Mouse (Mus musculus) olfactory bulb, adult 2 months (tissue): ENCODE results near the gene Susd5. TPM values are rescaled to one million over a fixed set of nuclear protein-coding genes. Genes with fewer than 3 reads are reported as not detected.
"Not testable (repeated sequence)": the region's sequence is repeated elsewhere in the genome, so short reads cannot be mapped to it uniquely, and the experiment has no call there.

ENCODE experiments used
- H3K27ac ChIP-seq: fragments of 200-500 bp; 2 replicates; pipeline ENCODE4 v1.5.1; 2012; ENCODE audit warnings: low read depth, low read length; ENCODE audit not compliant: insufficient read depth
- H3K4me1 ChIP-seq: fragments of 200-500 bp; 2 replicates; pipeline ENCODE4 v1.6.1; 2012; ENCODE audit warnings: low read length; ENCODE audit not compliant: control insufficient read depth, insufficient read depth
- H3K4me3 ChIP-seq: fragments of 200-500 bp; 2 replicates; pipeline ENCODE4 v1.5.1; 2012; ENCODE audit warnings: mild to moderate bottlenecking, low read depth, low read length, moderate library complexity; ENCODE audit not compliant: insufficient read depth
- CTCF ChIP-seq: fragments of 200-500 bp; IDR thresholded peaks from 2 replicates; pipeline ENCODE4 v1.5.1; 2012; ENCODE audit warnings: low read depth, mild to moderate bottlenecking, low read length, moderate library complexity; ENCODE audit not compliant: insufficient read depth
- POLR2A ChIP-seq: fragments of 200-500 bp; IDR thresholded peaks from 2 replicates; pipeline ENCODE4 v1.6.1; 2012; ENCODE audit warnings: mild to moderate bottlenecking, low read depth, low read length, moderate library complexity; ENCODE audit not compliant: insufficient read depth
- WGBS: fragments of 180-500 bp; shearing (Covaris S2); methylation state at CpG from one replicate; pipeline ENCODE4 v1.1.7; 2018; 5-methylcytosine and 5-hydroxymethylcytosine counted together
- polyA plus RNA-seq: library from polyadenylated mRNA; stranded (reverse); fragments of >200 nt; gene quantifications from 2 replicates; pipeline ENCODE4 v1.2.4, GENCODE M21; 2012; ENCODE audit warnings: low replicate concordance; ENCODE audit not compliant: missing spikeins, insufficient read depth, insufficient read length

The Susd5 gene
- polyA plus RNA-seq, 1 experiment: not detected

GRCm38 (mm10) chr9:114052031-114052430, 4.9 kb upstream of the Susd5 start:
- H3K27ac ChIP-seq: no peak overlapping the region
- peaks cover 2% of the 10 kb centered on the region; the same call in 1 of the 2 replicates for H3K4me1 ChIP-seq
- 80% methylated on average over 4 of the region's 4 CpGs for WGBS
- H3K4me3 ChIP-seq: no peak overlapping the region
- no peak for TF ChIP-seq POLR2A
- TF ChIP-seq CTCF: no peak

GRCm38 (mm10) chr9:114052866-114053265, 4.1 kb upstream of the Susd5 start:
- Histone ChIP-seq H3K4me3 (no peak overlapping the region), H3K27ac (no peak overlapping the region), H3K4me1 (peaks cover 7% of the 10 kb centered on the region)
- 87% methylated on average over 6 of the region's 6 CpGs for WGBS
- TF ChIP-seq POLR2A: no peak
- no peak for TF ChIP-seq CTCF

GRCm38 (mm10) chr9:114068494-114069053, 11.6 kb downstream of the Susd5 start:
- TF ChIP-seq POLR2A (no peak), CTCF (no peak)
- no peak overlapping the region for H3K27ac ChIP-seq
- no peak overlapping the region for H3K4me3 ChIP-seq
- H3K4me1 ChIP-seq: peaks cover 8% of the 10 kb centered on the region; the same call in 1 of the 2 replicates
- WGBS: 61% methylated on average over 12 of the region's 12 CpGs

- no peak overlapping the region for H3K27ac ChIP-seq
- TF ChIP-seq CTCF (no peak), POLR2A (no peak)
- 63% methylated on average over 6 of the region's 6 CpGs for WGBS
- peaks cover 9% of the 10 kb centered on the region; the same call in 1 of the 2 replicates for H3K4me1 ChIP-seq
- H3K4me3 ChIP-seq: no peak overlapping the region
Observed at GRCm38 (mm10) chr9:114069372-114069771, 12.4 kb downstream of the Susd5 start.

GRCm38 (mm10) chr9:114073681-114074080, 16.7 kb downstream of the Susd5 start:
- 0 out of 2 replicates have a peak overlapping the region, but pooled peaks have one; percentile 14 for H3K27ac ChIP-seq
- 65% methylated on average over 19 of the region's 19 CpGs for WGBS
- H3K4me3 ChIP-seq: no peak overlapping the region
- H3K4me1 ChIP-seq: peaks cover 9% of the 10 kb centered on the region; the same call in 1 of the 2 replicates
- no peak for TF ChIP-seq POLR2A
- no peak for TF ChIP-seq CTCF

GRCm38 (mm10) chr9:114086422-114086821, 29.5 kb downstream of the Susd5 start:
- TF ChIP-seq CTCF: no peak
- TF ChIP-seq POLR2A: no peak
- whole genome bisulfite sequencing: 85% methylated on average over 3 of the region's 3 CpGs
- Histone ChIP-seq H3K27ac (no peak overlapping the region), H3K4me3 (no peak overlapping the region), H3K4me1 (no peaks in the 10 kb centered on the region)

GRCm38 (mm10) chr9:114087106-114087815, 30.3 kb downstream of the Susd5 start:
- no peaks in the 10 kb centered on the region for H3K4me1 ChIP-seq
- WGBS: 69% methylated on average over 11 of the region's 11 CpGs

GRCm38 (mm10) chr9:114088885-114089284, 31.9 kb downstream of the Susd5 start:
- H3K27ac ChIP-seq, H3K4me1 ChIP-seq, H3K4me3 ChIP-seq: not testable (repeated sequence)
- WGBS: 92% methylated on average over 6 of the region's 6 CpGs

More at GRCm38 (mm10) chr9:114087106-114087815, 30.3 kb downstream of the Susd5 start:
- Histone ChIP-seq H3K4me3 (no peak overlapping the region), H3K27ac (no peak overlapping the region)
- no peak for TF ChIP-seq CTCF
- TF ChIP-seq POLR2A: no peak

GRCm38 (mm10) chr9:114092188-114092587, 35.2 kb downstream of the Susd5 start:
- not testable (repeated sequence) for H3K27ac ChIP-seq, H3K4me3 ChIP-seq, H3K4me1 ChIP-seq
- WGBS: 8% methylated on average over 9 of the region's 9 CpGs
